Mouse (Mus musculus) liver, adult 2 months (tissue): ENCODE measurements around the gene Fbxo28.

Experiments used
- CTCF ChIP-seq: fragments of 200-500 bp; IDR thresholded peaks from 2 replicates; pipeline ENCODE4 v1.5.1; 2011; ENCODE audit warnings: low read depth, low read length, control low read depth
- POLR2A ChIP-seq: fragments of 200-500 bp; IDR thresholded peaks from 2 replicates; pipeline ENCODE4 v1.6.1; 2011; ENCODE audit warnings: low read length, control low read depth; ENCODE audit not compliant: insufficient read depth; ENCODE audit errors: extremely low read depth

- no peak for TF ChIP-seq CTCF
- no peak for TF ChIP-seq POLR2A
Measured at GRCm38 (mm10) chr1:182280046-182280445, 61.4 kb downstream of the Fbxo28 start.
